In the genomic region with DNA sequence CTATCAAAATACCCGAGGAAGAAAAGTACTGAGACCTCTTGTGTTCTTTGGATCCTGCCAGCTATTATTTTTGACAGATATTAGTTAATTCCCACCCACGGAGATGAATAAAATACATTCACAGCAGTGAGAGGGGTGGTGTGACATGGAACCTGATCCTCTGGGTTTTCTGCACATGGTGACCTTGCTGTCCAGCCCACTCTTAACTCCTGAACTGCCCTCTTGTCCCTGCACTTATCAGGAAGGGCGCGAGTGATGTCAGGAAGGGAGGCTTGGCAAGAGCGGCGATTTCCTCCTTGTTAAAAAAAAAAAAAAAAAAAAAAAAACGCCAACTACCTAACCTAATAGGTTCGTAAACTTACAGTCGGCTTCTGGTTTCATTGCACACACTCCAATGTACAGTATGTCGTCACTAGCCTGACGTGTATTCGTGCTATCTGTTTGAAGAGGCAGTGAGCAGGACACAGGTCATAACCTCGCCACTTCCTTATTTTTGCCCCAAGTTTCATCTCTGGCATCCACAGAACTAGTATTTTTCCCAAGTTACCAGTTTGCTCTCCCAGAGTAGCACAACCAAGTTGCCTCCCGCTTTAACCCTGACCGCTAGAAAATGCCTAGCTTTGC, we compare ENCODE assay signal across 10 mouse cellular contexts.
DNase-seq lines count a peak whose midpoint lies in the region; ATAC-seq and TF ChIP-seq lines count a peak whose summit lies in the region.
"Had no signal": no experiment of that assay in that cellular context is flagged by ENCODE, and none has a peak within 500 bp of the region (broad histone marks: within the 10 kb centered on the region; RNA-seq: fewer than 3 reads in every experiment).

No protein-coding gene starts in this region.

- no peak for TF ChIP-seq RAD21 in MEL (IDR thresholded peaks at IDR 0.05; ENCODE audit: low read depth, low read length)

- H3K79me2 ChIP-seq in MEL (ENCODE audit: control insufficient read depth, insufficient read depth, low read length, poor library complexity), result no peaks in the 10 kb centered on the region

- no peak for TF ChIP-seq POLR2A in MEL (IDR thresholded peaks at IDR 0.05; ENCODE audit: control insufficient read depth in 1 of 2, insufficient read depth in 1 of 2, low read depth in 1 of 2, low read length in 2 of 2, poor library complexity in 1 of 2)

- 26% methylated on average over 15 of the region's 15 CpGs for WGBS in kidney, embryonic 15.5 days
- 40% methylated on average over 15 of the region's 15 CpGs for WGBS in liver, embryonic 12.5 days (ENCODE audit: insufficient replicate concordance)

- no peak overlapping the region for H3K9ac ChIP-seq in kidney, embryonic 15.5 days
- no peak overlapping the region for H3K9ac ChIP-seq in MEL (ENCODE audit: control insufficient read depth, low read depth, low read length, poor library complexity, severe bottlenecking)
- peak overlapping the region; percentile 27; the same call in 1 of the 2 replicates for H3K9ac ChIP-seq in liver, embryonic 12.5 days

- H3K27ac ChIP-seq in kidney, embryonic 15.5 days, result no peak overlapping the region
- H3K27ac ChIP-seq in MEL (ENCODE audit: control insufficient read depth, low read depth, low read length), result no peak overlapping the region
- H3K27ac ChIP-seq in liver, embryonic 12.5 days, result no peak overlapping the region

- no peaks in the 10 kb centered on the region for H3K36me3 ChIP-seq in kidney, embryonic 15.5 days
- H3K36me3 ChIP-seq in MEL (ENCODE audit: control insufficient read depth in 1 of 2, insufficient read depth in 2 of 2, low read length in 2 of 2), result no peaks in the 10 kb centered on the region
- no peaks in the 10 kb centered on the region for H3K36me3 ChIP-seq in liver, embryonic 12.5 days
- H3K36me3 ChIP-seq: G1E had no signal

- no peak overlapping the region; the same call in 1 of the 2 replicates for H3K4me3 ChIP-seq in kidney, embryonic 15.5 days (replicated peaks)
- no peak overlapping the region for H3K4me3 ChIP-seq in MEL (ENCODE audit: control insufficient read depth in 1 of 2, insufficient read depth in 1 of 2, low read depth in 2 of 2, low read length in 2 of 2)
- peak overlapping the region; percentile 22 for H3K4me3 ChIP-seq in liver, embryonic 12.5 days

- H3K9me3 ChIP-seq in kidney, embryonic 15.5 days (replicated peaks), result no peaks in the 10 kb centered on the region
- no peaks in the 10 kb centered on the region for H3K9me3 ChIP-seq in MEL (replicated peaks; ENCODE audit: insufficient read depth, low read length)
- H3K9me3 ChIP-seq in liver, embryonic 12.5 days (replicated peaks), result no peaks in the 10 kb centered on the region
- H3K9me3 ChIP-seq: G1E had no signal

- no peak for ATAC-seq in kidney, embryonic 15.5 days (replicated peaks; ENCODE audit: low FRiP score)
- peak; percentile 52 for ATAC-seq in granulocyte monocyte progenitor cell, adult 5-6 weeks (replicated peaks; ENCODE audit: poor library complexity, severe bottlenecking)
- ATAC-seq in liver, embryonic 12.5 days, result peak; percentile 52; the same call in 1 of the 2 replicates

- H3K4me2 ChIP-seq in kidney, embryonic 15.5 days, result peak overlapping the region; percentile 32
- peak overlapping the region; percentile 57 for H3K4me2 ChIP-seq in liver, embryonic 12.5 days

- H3K27me3 ChIP-seq in kidney, embryonic 15.5 days, result no peaks in the 10 kb centered on the region
- H3K27me3 ChIP-seq in MEL (ENCODE audit: control insufficient read depth in 1 of 2, insufficient read depth in 2 of 2, low read length in 2 of 2), result no peaks in the 10 kb centered on the region
- H3K27me3 ChIP-seq in liver, embryonic 12.5 days (replicated peaks), result no peaks in the 10 kb centered on the region

- no peak for TF ChIP-seq EP300 in MEL (IDR thresholded peaks at IDR 0.05; ENCODE audit: low read depth in 1 of 2, low read length in 2 of 2)

- peaks cover 9% of the 10 kb centered on the region; the same call in 1 of the 2 replicates for H3K4me1 ChIP-seq in kidney, embryonic 15.5 days
- no peaks in the 10 kb centered on the region for H3K4me1 ChIP-seq in MEL (ENCODE audit: control insufficient read depth in 1 of 2, insufficient read depth in 2 of 2, low read length in 2 of 2)
- H3K4me1 ChIP-seq in liver, embryonic 12.5 days, result peaks cover 12% of the 10 kb centered on the region; the same call in 1 of the 2 replicates

- no peak for DNase-seq in kidney, adult 18-20 months
- peak; percentile 6 for DNase-seq in MEL (ENCODE audit: low read depth, low spot score)
- DNase-seq in spleen, postnatal 10 days (ENCODE audit: low spot score in 2 of 2), result no peak
- DNase-seq in thymus, postnatal 36 days, result no peak
- no peak for DNase-seq in thymus, postnatal 14 days
- DNase-seq: midbrain, embryonic 14.5 days had no signal

- TF ChIP-seq CTCF in MEL (IDR thresholded peaks at IDR 0.05 in 2 of 3, conservative IDR thresholded peaks at IDR 0.05 in 1 of 3; ENCODE audit: control insufficient read depth in 1 of 3, insufficient read depth in 1 of 3, low read depth in 2 of 3, low read length in 3 of 3, poor library complexity in 1 of 3, severe bottlenecking in 1 of 3), result no peak

TF ChIP-seq in MEL, 35 proteins besides CTCF, POLR2A, EP300 and RAD21:
- TF ChIP-seq ZNF384 (IDR thresholded peaks at IDR 0.05; ENCODE audit: low read depth, low read length) (no peak), GABPA (IDR thresholded peaks at IDR 0.05; ENCODE audit: low read depth, low read length) (no peak), UBTF (IDR thresholded peaks at IDR 0.05; ENCODE audit: borderline replicate concordance, insufficient read depth, low read depth, low read length) (no peak), E2F4 (IDR thresholded peaks at IDR 0.05; ENCODE audit: borderline replicate concordance, low read depth, low read length) (no peak), SMC3 (IDR thresholded peaks at IDR 0.05; ENCODE audit: low read depth, low read length) (no peak), HCFC1 (IDR thresholded peaks at IDR 0.05; ENCODE audit: low read depth, low read length) (no peak), GATA1 (IDR thresholded peaks at IDR 0.05; ENCODE audit: low read depth, low read length) (no peak), MYC (IDR thresholded peaks at IDR 0.05; ENCODE audit: low read depth, low read length) (no peak), MAZ (IDR thresholded peaks at IDR 0.05; ENCODE audit: low read depth, low read length) (no peak), ELF1 (IDR thresholded peaks at IDR 0.05; ENCODE audit: low read depth, low read length) (no peak), NRF1 (IDR thresholded peaks at IDR 0.05; ENCODE audit: insufficient read depth, low read depth, low read length, poor library complexity, severe bottlenecking) (no peak), MAFK (IDR thresholded peaks at IDR 0.05; ENCODE audit: borderline replicate concordance, low read depth, low read length) (no peak), ETS1 (IDR thresholded peaks at IDR 0.05; ENCODE audit: low read depth, low read length) (no peak), JUND (IDR thresholded peaks at IDR 0.05; ENCODE audit: low read depth, low read length) (no peak), POLR2AphosphoS2 (IDR thresholded peaks at IDR 0.05; ENCODE audit: low read length) (no peak)
